Mouse (Mus musculus) kidney, adult 2 months (tissue): ENCODE measurements around the gene Igsf10. TPM values are rescaled to one million over a fixed set of nuclear protein-coding genes. Genes with fewer than 3 reads are reported as not detected.

ENCODE experiments used
- DNase-seq: peaks from one replicate; pipeline ENCODE4 v3.0.0; 2021
- H3K27ac ChIP-seq: fragments of 200-500 bp; 2 replicates; pipeline ENCODE4 v1.5.1; 2012; ENCODE audit warnings: low read depth, low read length, control low read depth, inconsistent platforms; ENCODE audit not compliant: insufficient read depth
- H3K27me3 ChIP-seq: fragments of 200-500 bp; replicated peaks from 2 replicates; pipeline ENCODE4 v1.6.1; 2012; ENCODE audit warnings: mild to moderate bottlenecking, moderate library complexity, low read length, inconsistent platforms; ENCODE audit not compliant: control insufficient read depth, insufficient read depth
- H3K36me3 ChIP-seq: fragments of 200-500 bp; 2 replicates; pipeline ENCODE4 v1.6.1; 2012; ENCODE audit warnings: mild to moderate bottlenecking, moderate library complexity, low read length, inconsistent platforms; ENCODE audit not compliant: control insufficient read depth, insufficient read depth
- H3K4me1 ChIP-seq: fragments of 200-500 bp; 2 replicates; pipeline ENCODE4 v1.6.1; 2011; ENCODE audit warnings: low read length; ENCODE audit not compliant: control insufficient read depth, insufficient read depth
- H3K4me3 ChIP-seq: fragments of 200-500 bp; 2 replicates; pipeline ENCODE4 v1.5.1; 2011; ENCODE audit warnings: mild to moderate bottlenecking, low read depth, low read length, control low read depth; ENCODE audit not compliant: insufficient read depth
- CTCF ChIP-seq: fragments of 200-500 bp; conservative IDR thresholded peaks from 2 replicates; pipeline ENCODE4 v1.5.1; 2011; ENCODE audit warnings: low read depth, mild to moderate bottlenecking, control low read depth, low read length, moderate library complexity, mixed read lengths; ENCODE audit not compliant: insufficient read depth, insufficient read length
- POLR2A ChIP-seq: fragments of 200-500 bp; IDR thresholded peaks from one replicate; pipeline ENCODE4 v1.6.1; 2011; ENCODE audit warnings: low read depth, low read length, control low read depth
- WGBS: fragments of 180-500 bp; shearing (Covaris S2); methylation state at CpG from one replicate; pipeline ENCODE4 v1.1.7; 2018; 5-methylcytosine and 5-hydroxymethylcytosine counted together
- polyA plus RNA-seq: library from polyadenylated mRNA; depleted of rRNA; stranded (reverse); fragments of >200 nt; gene quantifications from 2 replicates; pipeline ENCODE4 v1.2.3, GENCODE M21; 2012

The Igsf10 gene
- polyA plus RNA-seq, 1 experiment, result 0.48 TPM

DNA sequence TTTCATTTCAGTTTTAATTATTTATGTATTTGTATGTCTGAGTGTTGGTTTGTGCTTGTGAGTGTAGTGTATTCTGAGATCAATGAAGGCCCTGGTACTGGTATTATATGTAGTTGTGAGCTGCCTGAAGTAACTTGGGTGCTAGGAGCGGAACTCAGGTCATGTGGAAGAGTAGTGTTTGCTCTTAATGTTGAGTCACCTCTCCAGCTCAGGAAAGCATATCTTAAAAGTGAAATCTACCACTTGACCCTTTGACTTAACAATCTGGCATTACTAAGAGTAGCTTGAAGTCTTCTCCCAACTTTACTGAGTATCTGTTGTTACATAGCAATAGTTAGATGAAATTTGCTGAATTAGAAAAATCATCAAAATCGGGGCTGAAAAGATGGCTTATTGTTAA is 38.7 kb downstream of the Igsf10 start:
- no peak for DNase-seq
- H3K27ac ChIP-seq, result no peak overlapping the region
- H3K27me3 ChIP-seq, result no peaks in the 10 kb centered on the region
- TF ChIP-seq POLR2A (no peak), CTCF (no peak)
- H3K4me1 ChIP-seq, result no peaks in the 10 kb centered on the region
- 98% methylated on average over 2 of the region's 2 CpGs for WGBS
- no peak overlapping the region for H3K4me3 ChIP-seq
- H3K36me3 ChIP-seq, result no peaks in the 10 kb centered on the region

DNA sequence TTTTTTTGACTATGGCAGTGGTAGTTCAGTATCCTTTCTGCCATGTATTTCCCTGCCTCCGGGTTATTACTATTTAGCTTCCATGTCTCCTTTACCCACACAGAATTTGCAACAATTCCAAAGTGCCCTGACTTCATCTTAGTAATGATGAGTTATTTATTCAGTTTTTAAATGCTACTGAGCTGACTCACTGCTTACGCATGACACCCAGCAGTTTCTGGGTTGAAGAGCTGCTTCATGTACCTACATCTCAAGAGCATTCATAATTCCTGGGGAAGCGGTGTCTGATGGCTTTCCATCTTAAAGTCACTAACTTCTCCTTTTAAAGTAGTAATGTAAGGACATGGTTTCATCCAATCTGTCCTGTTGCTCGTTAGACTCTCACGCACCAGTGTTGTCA is 39.2 kb downstream of the Igsf10 start:
- 90% methylated on average over 5 of the region's 5 CpGs for WGBS
- DNase-seq, result no peak

DNA sequence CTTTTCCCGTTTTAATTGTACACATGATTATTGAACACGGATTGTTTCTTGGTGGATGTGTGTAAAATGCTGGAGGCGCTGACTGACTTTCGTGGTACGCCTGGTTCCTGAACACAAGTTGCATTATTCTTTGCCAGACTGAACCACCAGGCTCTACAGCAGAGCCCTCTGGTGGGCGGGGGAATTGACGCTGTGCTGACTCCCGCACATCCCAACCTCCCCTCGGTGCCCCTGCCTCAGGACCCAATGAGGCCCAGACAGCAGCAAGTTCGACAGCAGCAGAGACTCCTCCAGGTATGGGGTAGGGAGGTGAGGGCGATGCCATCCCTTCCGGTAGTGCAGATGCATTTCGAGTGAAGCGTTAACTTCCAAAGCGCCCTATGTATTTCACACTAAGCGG is 46.5 kb downstream of the Igsf10 start:
- DNase-seq, result no peak
- no peak overlapping the region for H3K4me3 ChIP-seq
- no peaks in the 10 kb centered on the region for H3K27me3 ChIP-seq
- H3K4me1 ChIP-seq, result no peaks in the 10 kb centered on the region
- TF ChIP-seq POLR2A (no peak), CTCF (no peak)
- no peaks in the 10 kb centered on the region for H3K36me3 ChIP-seq
- no peak overlapping the region for H3K27ac ChIP-seq
- WGBS, result 85% methylated on average over 16 of the region's 16 CpGs

More for the DNA sequence above, 39.2 kb downstream of the Igsf10 start:
- H3K4me3 ChIP-seq, result no peak overlapping the region
- TF ChIP-seq CTCF (no peak), POLR2A (no peak)
- H3K27ac ChIP-seq, result no peak overlapping the region
- no peaks in the 10 kb centered on the region for H3K27me3 ChIP-seq
- no peaks in the 10 kb centered on the region for H3K36me3 ChIP-seq
- H3K4me1 ChIP-seq, result no peaks in the 10 kb centered on the region

DNA sequence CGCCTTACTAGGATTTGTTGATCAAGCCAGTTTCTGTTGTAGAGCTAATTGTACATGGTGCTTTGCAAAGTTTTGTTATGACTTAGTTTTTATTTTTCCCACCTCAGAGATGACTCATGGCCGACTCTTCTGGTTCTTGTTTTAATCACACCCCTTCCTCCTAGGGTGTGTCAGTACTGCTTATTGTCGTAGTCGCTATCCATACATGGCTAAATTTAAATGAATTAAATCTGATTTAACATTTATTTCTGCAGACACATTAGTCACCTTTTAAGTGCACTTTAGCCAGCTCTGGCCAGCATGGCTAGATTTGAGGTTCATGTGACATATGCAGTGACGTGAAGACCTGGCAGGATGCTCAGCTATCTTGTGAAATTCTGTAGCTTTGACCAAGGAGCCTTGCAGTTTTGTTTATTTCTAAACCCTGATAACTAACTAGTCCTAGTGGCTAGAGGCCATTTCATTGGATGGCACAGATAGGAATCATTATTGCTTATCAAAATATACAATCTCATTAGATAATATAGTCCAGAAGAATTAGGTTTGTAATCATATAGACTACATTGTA is 47.5 kb downstream of the Igsf10 start:
- H3K36me3 ChIP-seq, result no peaks in the 10 kb centered on the region
- 90% methylated on average over 5 of the region's 5 CpGs for WGBS
- H3K4me3 ChIP-seq, result no peak overlapping the region
- no peaks in the 10 kb centered on the region for H3K27me3 ChIP-seq
- no peak overlapping the region for H3K27ac ChIP-seq
- no peak for TF ChIP-seq POLR2A
- no peak for TF ChIP-seq CTCF
- DNase-seq, result no peak
- no peaks in the 10 kb centered on the region for H3K4me1 ChIP-seq

DNA sequence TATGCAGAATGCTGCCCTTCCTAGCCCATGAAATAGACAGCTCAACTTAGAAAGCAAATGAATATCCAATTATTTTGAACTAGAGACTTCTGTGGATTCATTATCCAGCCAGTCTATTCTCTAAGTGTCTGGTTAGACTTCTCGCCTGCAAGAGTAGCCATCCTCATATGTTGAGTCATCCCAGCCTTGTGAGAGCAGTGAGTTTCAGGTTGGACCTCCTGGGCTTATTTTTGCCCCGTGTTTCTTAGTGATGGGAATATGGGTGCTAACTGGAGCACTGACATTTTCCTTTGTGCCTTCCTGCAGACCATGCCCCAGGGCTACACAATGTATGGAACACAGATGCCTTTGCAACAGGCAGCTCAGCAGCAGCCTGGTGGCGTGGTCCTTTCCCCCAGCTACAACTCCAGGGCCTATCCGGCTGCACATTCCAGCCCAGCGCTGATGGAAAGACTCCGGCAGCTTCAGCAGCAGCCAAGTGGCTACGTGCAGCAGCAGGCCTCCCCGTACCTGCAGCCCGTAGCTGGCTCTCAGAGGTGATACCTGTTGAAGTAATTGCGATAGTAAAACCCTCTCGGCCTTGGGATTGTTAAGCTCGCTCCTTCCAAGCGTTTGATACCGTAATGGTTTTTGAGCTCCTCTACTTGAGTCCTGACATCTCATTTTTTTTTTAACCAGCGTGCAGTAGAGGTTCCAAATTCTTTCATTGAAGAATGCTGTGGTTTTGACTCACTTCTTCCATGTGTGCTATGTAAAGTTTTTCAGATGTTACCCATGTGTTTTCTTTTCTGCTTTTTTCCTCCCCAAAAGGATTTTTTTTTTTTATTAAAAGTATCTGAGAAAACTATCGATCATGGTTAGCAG is 48.3 kb downstream of the Igsf10 start:
- Histone ChIP-seq H3K36me3 (no peaks in the 10 kb centered on the region), H3K4me3 (no peak overlapping the region), H3K27me3 (no peaks in the 10 kb centered on the region), H3K4me1 (no peaks in the 10 kb centered on the region), H3K27ac (no peak overlapping the region)
- TF ChIP-seq POLR2A (no peak), CTCF (no peak)
- WGBS, result 86% methylated on average over 16 of the region's 16 CpGs
- DNase-seq, result no peak

DNA sequence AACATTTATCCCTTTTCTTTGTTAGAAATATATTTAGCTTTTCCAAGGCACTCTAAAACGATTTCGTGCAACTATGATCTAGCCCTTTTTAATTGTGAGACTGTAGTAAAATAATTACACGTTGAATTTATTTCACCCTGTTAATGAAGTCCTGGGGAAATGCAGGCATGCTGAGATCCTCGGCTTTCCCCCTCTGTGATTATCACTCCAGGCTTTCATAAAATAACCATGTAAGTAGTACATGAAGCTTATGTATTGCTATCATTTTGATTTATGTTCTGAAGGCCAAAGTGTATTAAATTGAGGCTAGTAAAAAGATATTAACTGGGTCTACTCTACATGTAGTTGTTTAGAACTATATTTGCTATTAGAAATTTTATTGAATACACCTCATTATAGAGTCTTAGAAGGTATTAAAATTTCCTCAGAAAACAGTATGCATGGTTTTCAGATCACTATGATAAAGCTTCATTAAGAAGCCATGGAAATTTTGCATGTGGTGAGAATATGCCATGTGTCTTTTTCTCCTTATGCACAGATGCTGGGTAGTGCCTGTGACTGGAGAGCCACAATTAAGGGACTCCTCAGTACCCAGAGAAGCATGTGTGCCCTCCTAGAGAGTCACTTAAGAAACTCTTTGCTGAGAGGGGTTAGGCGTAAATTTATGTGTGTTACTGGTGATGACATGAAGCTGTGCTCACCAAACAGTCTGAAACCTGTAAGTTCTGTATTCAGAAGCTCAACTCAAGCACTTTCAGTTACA is 50.6 kb downstream of the Igsf10 start:
- H3K27ac ChIP-seq, result no peak overlapping the region
- H3K36me3 ChIP-seq, result no peaks in the 10 kb centered on the region
- no peaks in the 10 kb centered on the region for H3K4me1 ChIP-seq
- no peak for DNase-seq
- WGBS, result 83% methylated on average over 5 of the region's 5 CpGs
- TF ChIP-seq CTCF (no peak), POLR2A (no peak)
- no peaks in the 10 kb centered on the region for H3K27me3 ChIP-seq
- no peak overlapping the region for H3K4me3 ChIP-seq

DNA sequence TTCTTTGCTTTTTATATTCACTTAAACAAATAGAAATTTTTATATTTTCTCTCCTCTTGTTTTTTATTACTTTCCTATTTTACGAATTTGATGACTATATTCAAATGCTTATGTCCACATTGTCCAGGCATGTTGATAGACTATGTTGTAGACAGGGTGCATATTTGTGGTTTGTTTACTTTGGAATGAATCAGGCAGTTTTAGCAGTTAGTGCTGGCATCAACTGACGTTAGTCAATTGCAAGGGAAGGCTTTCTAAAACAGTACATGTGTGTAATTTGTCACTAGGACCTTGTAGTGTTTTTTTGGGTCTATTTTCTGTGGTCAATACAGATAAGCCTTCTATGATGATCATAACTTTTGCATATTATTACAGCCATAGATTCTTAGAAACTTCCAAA is 53.6 kb downstream of the Igsf10 start:
- no peak for TF ChIP-seq POLR2A
- no peak for TF ChIP-seq CTCF
- H3K36me3 ChIP-seq, result no peaks in the 10 kb centered on the region
- peak; percentile 4 for DNase-seq
- H3K27me3 ChIP-seq, result no peaks in the 10 kb centered on the region
- H3K4me3 ChIP-seq, result no peak overlapping the region
- 50% methylated on average over 2 of the region's 2 CpGs for WGBS
- no peak overlapping the region for H3K27ac ChIP-seq
- H3K4me1 ChIP-seq, result no peaks in the 10 kb centered on the region
